Mouse (Mus musculus): Measurements from ENCODE around the gene Slf1. TPM values are rescaled to one million over a fixed set of nuclear protein-coding genes. Genes with fewer than 3 reads are reported as not detected.

Slf1 gene
- total RNA-seq, 2 experiments from 2014 or later: 17.3 to 21.6 TPM

Other genes with a start within 250 kb of the Slf1 start
- 1 to 10 TPM; 5.9 to 7.3 TPM for gene 2210408I21Rik, start 67 bp upstream of the Slf1 start, total RNA-seq (2021)